Mouse (Mus musculus) gastrocnemius, postnatal 4 days (tissue): ENCODE measurements at regions not wholly inside any gene's neighbourhood (a gene's known extent, or its start where the extent isn't known, plus 50 kb on each side); places are given as distances from the start of the nearest gene placed in this dataset.
A peak's percentile ranks its signal among the peaks of the same experiment; 100 is the strongest.

Experiments used
- DNase-seq, 2 experiments: peaks; one replicate each; pipeline ENCODE4 v3.0.0; 2021 to 2022; ENCODE audit warnings: low spot score in 2 of 2, mixed read lengths in 2 of 2

DNA sequence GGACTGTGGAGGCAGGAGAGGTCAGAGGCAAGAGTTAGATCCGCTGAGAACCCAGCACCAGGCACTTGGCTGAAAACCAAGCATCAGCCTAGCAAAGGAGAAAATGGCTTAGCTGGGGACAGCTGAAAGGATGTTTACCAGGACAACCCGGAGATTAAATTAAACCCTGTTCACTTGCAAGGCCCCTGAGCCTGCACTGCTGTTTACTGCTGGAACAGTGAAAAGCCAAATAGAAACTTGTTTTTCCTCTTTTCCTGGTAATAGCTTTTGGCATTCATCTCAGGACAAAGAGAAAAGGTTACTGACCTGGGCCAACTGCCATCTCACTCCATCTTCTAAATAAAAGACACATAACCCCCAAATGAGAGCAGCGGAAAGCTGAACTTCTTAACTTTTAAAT, 531.3 kb downstream of the Insc start:
- DNase-seq = no peak

GRCm38 (mm10) chr7:115290801-115291417, 547.4 kb downstream of the Insc start:
- no peak for DNase-seq

- DNase-seq = no peak
Measured at GRCm38 (mm10) chr7:115294655-115295230, 551.2 kb downstream of the Insc start.

- DNase-seq = no peak
Measured at GRCm38 (mm10) chr7:115300241-115300640, 556.7 kb downstream of the Insc start.

DNA sequence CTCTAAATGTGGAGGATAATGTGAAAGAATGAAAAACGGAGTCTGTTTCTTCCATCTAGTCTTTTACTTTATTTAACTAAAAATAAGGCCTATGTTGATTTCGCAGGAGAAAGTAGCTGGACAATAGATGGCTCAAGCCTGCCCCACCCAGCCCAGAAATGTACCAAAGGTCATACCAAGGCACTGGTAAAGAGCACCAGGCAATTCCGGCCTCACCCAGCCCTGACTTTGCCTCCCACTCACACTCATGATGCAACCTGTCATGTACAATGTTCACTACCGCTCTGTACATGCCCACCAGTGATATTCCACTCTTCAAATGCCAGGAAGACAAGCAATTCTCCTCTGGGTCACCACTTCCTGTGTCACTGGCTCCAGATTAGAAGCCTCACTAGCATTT, 564.9 kb downstream of the Insc start:
- DNase-seq = no peak

- peak in 1 of 2 experiments; percentile 31 for DNase-seq
Measured at GRCm38 (mm10) chr7:115310400-115311225, 567.1 kb downstream of the Insc start.

- DNase-seq = no peak
Measured at GRCm38 (mm10) chr7:115319504-115319903, 576.0 kb downstream of the Insc start.

- no peak for DNase-seq
Measured at GRCm38 (mm10) chr7:115322989-115323388, 579.5 kb downstream of the Insc start.

- no peak for DNase-seq
Measured at GRCm38 (mm10) chr7:115328300-115328699, 584.8 kb downstream of the Insc start.

DNA sequence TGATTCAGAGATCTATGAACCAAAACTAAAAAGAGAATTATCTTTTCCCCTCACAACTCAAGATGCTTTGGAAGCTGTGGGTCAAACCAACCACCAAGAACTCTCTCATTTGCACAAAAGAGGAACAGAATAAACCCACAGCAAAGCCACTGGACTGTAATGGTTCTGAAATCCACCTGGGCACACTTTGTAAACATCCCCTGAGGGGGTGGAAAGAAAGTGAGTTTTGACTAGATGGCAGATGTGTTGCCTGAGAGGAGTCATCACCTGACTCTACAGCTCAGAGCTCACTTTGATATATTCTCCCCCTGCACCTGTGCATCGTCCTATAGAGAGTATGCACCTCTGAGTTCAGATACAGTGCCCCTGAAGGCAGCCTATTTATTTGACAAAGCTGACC, 588.2 kb downstream of the Insc start:
- no peak for DNase-seq

DNA sequence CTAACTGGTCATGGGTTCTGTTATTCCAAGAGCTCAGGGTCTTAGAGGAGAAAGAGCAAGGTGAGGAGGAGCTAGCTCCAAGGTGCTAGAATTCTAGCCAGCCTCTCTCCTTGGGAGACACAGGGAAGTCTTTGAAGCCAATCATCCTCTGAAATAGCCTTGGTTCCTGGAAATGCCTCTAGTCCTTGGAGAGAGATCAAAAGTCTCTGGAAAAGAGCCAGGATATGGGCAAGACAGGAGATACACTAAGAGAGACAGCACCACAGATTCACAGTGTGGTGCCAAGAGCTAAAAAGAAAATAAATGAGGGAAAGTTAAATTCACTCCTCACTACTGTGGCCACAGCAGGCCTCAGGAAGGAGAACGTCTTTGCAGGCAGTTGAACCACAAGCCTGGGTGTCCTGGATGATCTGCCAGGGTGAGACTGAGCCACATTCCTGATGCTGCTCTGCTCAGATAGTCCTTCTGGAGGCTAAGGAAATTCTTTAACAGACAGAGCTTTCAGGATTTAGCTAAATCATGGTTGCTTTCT, 589.6 kb downstream of the Insc start:
- no peak for DNase-seq

GRCm38 (mm10) chr7:115335051-115335450, 591.6 kb downstream of the Insc start:
- DNase-seq = no peak

DNA sequence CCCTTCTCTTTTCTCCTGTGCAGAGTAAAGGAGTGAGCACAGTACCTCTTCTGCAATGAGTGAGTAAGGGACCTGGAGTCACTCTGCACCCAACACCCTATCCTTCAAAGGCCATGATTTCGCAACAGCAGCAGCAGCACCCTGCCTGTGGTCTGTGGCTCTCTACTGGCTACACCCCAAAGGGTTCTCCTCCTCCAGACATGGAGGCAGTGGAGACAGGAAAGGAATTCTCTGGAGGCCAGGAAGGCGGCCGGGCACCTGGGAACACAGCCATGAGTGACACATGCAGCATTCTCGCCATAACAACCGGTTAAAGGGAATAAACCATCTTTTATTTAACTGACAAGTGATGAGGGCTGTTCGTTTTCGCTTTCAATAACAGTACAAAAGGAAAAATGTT, 596.7 kb downstream of the Insc start:
- no peak for DNase-seq

GRCm38 (mm10) chr7:115341007-115341406, 597.5 kb downstream of the Insc start:
- no peak for DNase-seq

- DNase-seq = no peak
Measured at GRCm38 (mm10) chr7:115345749-115346148, 602.3 kb downstream of the Insc start.

DNA sequence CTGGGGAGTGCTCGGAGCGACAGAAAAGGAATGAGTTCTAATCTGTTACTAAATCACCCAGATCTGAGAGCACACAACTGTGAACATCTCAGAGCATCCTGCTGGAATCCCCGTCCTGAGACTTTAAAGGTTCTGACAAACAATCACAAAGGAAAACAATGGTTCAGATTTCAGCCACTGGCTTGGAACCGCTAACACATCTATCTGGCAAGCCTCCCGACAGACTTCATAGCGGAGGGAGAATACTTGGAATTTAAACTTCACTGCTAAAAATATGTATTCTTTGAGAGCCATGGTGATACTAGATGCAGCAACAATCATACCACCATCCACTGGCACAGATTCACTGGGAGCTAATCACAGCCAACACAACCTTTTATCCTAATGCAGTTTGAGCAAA, 615.2 kb downstream of the Insc start:
- DNase-seq = no peak

DNA sequence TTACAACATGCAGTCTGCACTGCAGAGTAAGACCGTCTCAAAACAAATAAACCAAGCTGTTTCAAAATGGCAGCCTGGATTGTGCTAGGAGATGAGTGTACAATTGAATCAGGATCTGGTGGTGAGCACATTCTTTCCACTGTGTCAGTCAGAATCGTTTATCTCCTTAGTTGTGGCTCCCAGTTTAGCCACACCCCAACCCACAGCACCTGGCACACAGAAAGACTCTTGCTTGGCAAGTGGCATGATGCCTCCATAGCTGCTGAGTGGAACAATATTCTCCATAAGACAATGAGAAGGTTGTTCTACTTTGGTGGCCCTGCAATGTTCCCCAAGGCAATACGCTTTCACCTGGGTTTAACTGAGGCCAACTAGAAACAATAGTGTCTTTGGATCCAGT, 616.6 kb downstream of the Insc start:
- no peak for DNase-seq

DNA sequence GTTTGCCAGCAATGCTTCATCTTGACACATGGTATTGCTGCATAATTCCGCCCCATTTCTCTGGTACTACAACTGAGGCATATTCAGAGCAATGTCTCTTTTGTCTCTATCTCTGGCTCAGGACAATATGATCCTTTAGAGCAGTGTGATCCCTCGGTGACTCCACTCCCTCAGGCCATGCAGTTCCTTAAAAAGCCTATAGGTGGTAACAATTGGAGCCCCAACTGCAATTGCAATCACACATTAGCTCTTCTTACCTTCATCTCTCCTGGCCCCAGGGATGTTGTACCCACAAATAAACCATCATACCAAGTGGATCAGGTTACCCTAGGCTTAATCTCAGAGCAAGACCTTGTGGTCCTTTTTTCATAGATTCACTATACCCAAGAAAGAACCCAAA, 618.6 kb downstream of the Insc start:
- DNase-seq = no peak

DNA sequence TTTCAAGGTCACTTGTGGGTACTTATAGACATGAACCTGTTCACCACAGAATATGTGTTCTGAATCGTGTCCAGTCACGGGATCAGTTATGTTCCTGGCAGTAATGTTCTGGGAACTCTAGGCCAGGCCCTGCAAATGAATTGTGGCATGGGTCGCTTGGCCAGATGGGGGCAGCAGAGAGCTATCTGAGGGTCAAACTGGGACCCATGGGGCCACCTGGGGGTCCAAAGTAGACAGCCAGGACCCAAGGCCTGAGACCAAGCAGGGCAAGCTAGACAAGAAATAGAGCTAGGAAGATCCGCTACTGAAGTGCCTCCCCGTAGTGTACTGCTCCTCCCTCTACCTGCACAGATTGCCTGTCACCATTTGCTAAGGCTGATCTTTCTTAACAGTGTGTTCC, 623.4 kb downstream of the Insc start:
- peak; percentile 25 to 55 for DNase-seq

DNA sequence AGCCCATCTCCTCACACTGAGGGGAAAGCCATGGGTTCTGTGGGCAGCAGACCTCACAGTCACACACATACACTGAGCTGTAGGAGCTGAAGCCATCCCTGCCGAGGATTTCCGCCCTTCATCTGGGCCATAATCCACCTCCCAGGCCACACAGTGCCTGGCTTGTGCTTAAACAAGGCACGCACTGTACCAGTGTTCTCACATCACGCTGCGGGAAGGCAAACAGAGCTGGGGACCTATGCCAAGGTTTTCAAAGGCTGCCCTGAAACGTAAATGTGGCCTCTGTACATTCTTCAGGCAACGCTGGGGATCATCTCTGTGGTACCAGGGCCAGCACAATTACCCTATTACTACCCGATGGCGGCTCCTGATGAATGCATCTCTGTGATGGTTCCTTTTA, 627.6 kb downstream of the Insc start:
- DNase-seq = no peak

GRCm38 (mm10) chr7:115372921-115373320, 629.4 kb downstream of the Insc start:
- no peak for DNase-seq
